Mouse (Mus musculus): ENCODE data around the gene Cd300ld4. TPM values are rescaled to one million over a fixed set of nuclear protein-coding genes. Genes with fewer than 3 reads are reported as not detected.
"Not testable (repeated sequence)": the region's sequence is repeated elsewhere in the genome, so short reads cannot be mapped to it uniquely, and the experiment has no call there.

Gene Cd300ld4
- polyA plus RNA-seq, 1 experiment from 2014 or later, result not detected

DNA sequence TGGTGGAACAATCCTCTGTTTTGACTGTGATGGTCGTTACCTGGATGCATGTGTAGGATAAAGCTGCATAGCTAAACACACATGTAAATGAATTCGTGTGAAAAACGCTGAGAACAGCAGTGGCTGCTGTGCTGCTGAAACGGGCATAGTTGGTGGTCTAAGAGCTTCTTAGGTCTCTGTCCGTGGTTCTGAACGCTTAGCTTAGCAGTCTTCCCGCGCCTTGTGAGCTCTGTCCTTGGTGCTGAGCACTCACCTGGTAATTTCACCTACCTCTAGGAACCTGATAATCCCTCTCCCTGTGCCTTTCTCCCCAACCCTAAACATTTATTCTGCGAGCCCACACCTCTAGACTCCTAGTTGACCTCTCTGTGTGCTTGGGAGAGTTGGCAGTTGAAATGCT lies 25.4 kb upstream of the Cd300ld4 start:
- no peak for ATAC-seq (replicated peaks; ENCODE audit: low FRiP score)
- Histone ChIP-seq H3K27me3 (0 out of 2 replicates have a peak, but pooled peaks cover 4% of the 10 kb centered on the region), H3K9ac (no peak overlapping the region), H3K4me1 (no peaks in the 10 kb centered on the region), H3K4me3 (replicated peaks) (no peak overlapping the region), H3K36me3 (no peaks in the 10 kb centered on the region), H3K9me3 (replicated peaks) (no peaks in the 10 kb centered on the region), H3K27ac (no peak overlapping the region), H3K4me2 (no peak overlapping the region)
- 2% methylated on average over 9 of the region's 9 CpGs for WGBS

- no peaks in the 10 kb centered on the region for H3K4me1 ChIP-seq
- WGBS, result 36% methylated on average over 3 of the region's 3 CpGs
- ATAC-seq (replicated peaks; ENCODE audit: low FRiP score), result no peak
- no peaks in the 10 kb centered on the region for H3K9me3 ChIP-seq (replicated peaks)
- no peak overlapping the region for H3K4me3 ChIP-seq (replicated peaks)
- H3K27me3 ChIP-seq, result 0 out of 2 replicates have a peak, but pooled peaks cover 4% of the 10 kb centered on the region
- no peak overlapping the region for H3K27ac ChIP-seq
- no peak overlapping the region for H3K4me2 ChIP-seq
- H3K36me3 ChIP-seq, result no peaks in the 10 kb centered on the region
- H3K9ac ChIP-seq, result no peak overlapping the region
Measured at GRCm38 (mm10) chr11:115049282-115049895, 22.6 kb upstream of the Cd300ld4 start.

GRCm38 (mm10) chr11:115048259-115048658 lies 21.4 kb upstream of the Cd300ld4 start, which contains the start of gene Cd300ld3:
Gene Cd300ld3 (minus strand): TSS chr11:115048409.
- no peaks in the 10 kb centered on the region for H3K4me1 ChIP-seq
- 0 out of 2 replicates have a peak, but pooled peaks cover 4% of the 10 kb centered on the region for H3K27me3 ChIP-seq
- 69% methylated on average over 2 of the region's 2 CpGs for WGBS
- no peak within 1 kb of the TSS for H3K9ac ChIP-seq
- no peak within 1 kb of the TSS for H3K4me3 ChIP-seq (replicated peaks)
- H3K4me2 ChIP-seq, result no peak within 1 kb of the TSS
- H3K9me3 ChIP-seq (replicated peaks), result no peaks in the 10 kb centered on the region
- no peak for ATAC-seq (replicated peaks; ENCODE audit: low FRiP score)
- H3K27ac ChIP-seq, result no peak within 1 kb of the TSS
- H3K36me3 ChIP-seq, result no peaks in the 10 kb centered on the region

DNA sequence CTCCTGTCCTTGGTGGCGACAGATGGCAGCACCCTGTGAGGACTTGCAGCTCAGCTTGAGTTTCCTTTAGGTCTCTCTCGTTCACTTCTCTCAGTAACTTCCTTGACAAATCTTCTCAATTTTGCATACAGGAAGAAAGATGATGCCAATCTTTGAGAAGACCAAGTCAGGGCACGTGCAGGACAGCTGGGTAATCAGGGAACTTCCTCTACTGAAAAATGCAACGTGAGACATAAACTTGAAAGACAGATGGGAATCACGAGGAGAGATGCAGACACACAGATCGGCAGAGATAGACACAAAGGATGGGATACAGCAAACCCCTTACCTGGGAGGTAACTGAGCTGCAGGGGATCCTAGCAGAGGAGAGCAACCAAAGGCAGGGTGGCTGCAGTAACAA lies 10.9 kb upstream of the Cd300ld4 start, which contains the start of gene Cd300ld5:
Cd300ld5 (minus strand) TSS at position 101 of the 400 bp plus-strand sequence.
- not testable (repeated sequence) for ATAC-seq (replicated peaks; ENCODE audit: low FRiP score); H3K27me3 ChIP-seq; H3K4me3 ChIP-seq (replicated peaks); H3K4me2 ChIP-seq; H3K4me1 ChIP-seq; H3K36me3 ChIP-seq; H3K27ac ChIP-seq; H3K9ac ChIP-seq; H3K9me3 ChIP-seq (replicated peaks)
- WGBS, result no CpG with 5 or more reads among the region's 6 CpGs

DNA sequence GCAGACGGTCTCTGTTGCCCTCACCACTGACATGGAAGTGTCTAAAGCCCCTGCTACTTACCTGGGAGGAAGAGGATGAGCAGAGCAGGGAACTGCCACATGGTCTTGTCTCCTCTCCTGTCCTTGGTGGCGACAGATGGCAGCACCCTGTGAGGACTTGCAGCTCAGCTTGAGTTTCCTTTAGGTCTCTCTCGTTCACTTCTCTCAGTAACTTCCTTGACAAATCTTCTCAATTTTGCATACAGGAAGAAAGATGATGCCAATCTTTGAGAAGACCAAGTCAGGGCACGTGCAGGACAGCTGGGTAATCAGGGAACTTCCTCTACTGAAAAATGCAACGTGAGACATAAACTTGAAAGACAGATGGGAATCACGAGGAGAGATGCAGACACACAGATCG lies 10.7 kb downstream of the Cd300ld4 start, which contains the start of gene Cd300ld2:
Cd300ld2 (minus strand) TSS at position 101 of the 400 bp plus-strand sequence.
- H3K4me3 ChIP-seq (replicated peaks); H3K4me1 ChIP-seq; H3K27me3 ChIP-seq; H3K36me3 ChIP-seq; H3K4me2 ChIP-seq; ATAC-seq (replicated peaks; ENCODE audit: low FRiP score); H3K9me3 ChIP-seq (replicated peaks); H3K9ac ChIP-seq; H3K27ac ChIP-seq: not testable (repeated sequence)
- no CpG with 5 or more reads among the region's 7 CpGs for WGBS

- Histone ChIP-seq H3K9me3 (replicated peaks) (no peaks in the 10 kb centered on the region), H3K9ac (no peak overlapping the region), H3K36me3 (no peaks in the 10 kb centered on the region), H3K4me1 (no peaks in the 10 kb centered on the region), H3K27ac (no peak overlapping the region), H3K4me3 (replicated peaks) (no peak overlapping the region), H3K4me2 (no peak overlapping the region), H3K27me3 (no peaks in the 10 kb centered on the region)
- no peak for ATAC-seq (replicated peaks; ENCODE audit: low FRiP score)
- WGBS, result 85% methylated on average over 5 of the region's 5 CpGs
Measured at GRCm38 (mm10) chr11:115004070-115004469, 22.7 kb downstream of the Cd300ld4 start.

- ATAC-seq (replicated peaks; ENCODE audit: low FRiP score), result no peak
- no peaks in the 10 kb centered on the region for H3K4me1 ChIP-seq
Measured at GRCm38 (mm10) chr11:115001474-115002040, 25.3 kb downstream of the Cd300ld4 start, which contains the start of gene Cd300c2. Gene Cd300c2 (minus strand): TSS chr11:115001880.

DNA sequence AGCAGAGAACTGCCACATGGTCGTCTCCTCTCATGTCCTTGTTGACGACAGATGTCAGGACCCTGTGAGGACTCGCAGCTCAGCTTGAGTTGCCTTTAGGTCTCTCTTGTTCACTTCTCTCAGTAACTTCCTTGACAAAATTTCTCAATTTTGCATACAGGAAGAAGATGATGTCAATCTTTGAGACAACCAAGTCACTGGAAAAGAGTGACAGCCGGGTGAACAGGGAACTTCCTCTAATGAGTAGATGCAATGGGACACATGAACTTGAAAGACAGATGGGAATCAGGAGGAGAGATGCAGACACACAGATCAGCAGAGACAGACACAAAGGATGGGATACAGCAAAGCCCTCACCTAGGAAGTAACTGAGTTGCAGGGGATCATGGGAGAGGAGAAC lies 37.0 kb downstream of the Cd300ld4 start, which contains the start of gene Cd300ld:
Cd300ld (minus strand) TSS at position 130 of the 400 bp plus-strand sequence.
- H3K27me3 ChIP-seq, result no peaks in the 10 kb centered on the region
- H3K4me3 ChIP-seq (replicated peaks), result no peak within 1 kb of the TSS
- no peak within 1 kb of the TSS for H3K4me2 ChIP-seq
- no peak for ATAC-seq (replicated peaks; ENCODE audit: low FRiP score)
- H3K9me3 ChIP-seq (replicated peaks), result no peaks in the 10 kb centered on the region
- 69% methylated on average over 4 of the region's 4 CpGs for WGBS
- no peaks in the 10 kb centered on the region for H3K36me3 ChIP-seq
- no peak within 1 kb of the TSS for H3K9ac ChIP-seq
- no peak within 1 kb of the TSS for H3K27ac ChIP-seq
- H3K4me1 ChIP-seq, result no peaks in the 10 kb centered on the region

More at GRCm38 (mm10) chr11:115001474-115002040, 25.3 kb downstream of the Cd300ld4 start, which contains the start of gene Cd300c2:
- Histone ChIP-seq H3K27me3 (no peaks in the 10 kb centered on the region), H3K36me3 (no peaks in the 10 kb centered on the region), H3K27ac (no peak within 1 kb of the TSS), H3K4me3 (replicated peaks) (no peak within 1 kb of the TSS), H3K9me3 (replicated peaks) (no peaks in the 10 kb centered on the region), H3K9ac (no peak within 1 kb of the TSS), H3K4me2 (no peak within 1 kb of the TSS)
- 82% methylated on average over 7 of the region's 7 CpGs for WGBS

DNA sequence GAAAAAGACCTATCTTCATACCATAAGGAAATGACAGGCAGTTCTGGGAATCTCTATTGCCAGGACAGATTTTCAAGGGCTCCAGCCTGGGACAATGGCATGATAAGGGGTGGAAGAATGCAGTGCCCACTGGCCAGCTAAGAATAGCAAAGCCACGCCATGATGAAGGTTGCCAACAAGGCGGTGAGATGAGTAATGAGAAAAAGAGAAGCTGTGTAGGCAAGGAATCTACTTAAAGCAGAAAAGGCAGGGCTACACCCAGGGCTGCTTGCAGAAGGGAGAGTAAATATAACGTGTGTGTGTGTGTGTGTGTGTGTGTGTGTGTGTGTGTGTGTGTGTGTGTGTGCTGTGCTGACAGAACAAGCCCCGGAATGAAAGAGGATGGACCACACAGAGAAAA lies 44.9 kb downstream of the Cd300ld4 start:
- Histone ChIP-seq H3K4me1 (no peaks in the 10 kb centered on the region), H3K9me3 (replicated peaks) (peaks cover 21% of the 10 kb centered on the region), H3K4me3 (replicated peaks) (no peak overlapping the region), H3K4me2 (no peak overlapping the region), H3K9ac (no peak overlapping the region), H3K36me3 (no peaks in the 10 kb centered on the region), H3K27ac (no peak overlapping the region), H3K27me3 (no peaks in the 10 kb centered on the region)
- WGBS, result 83% methylated on average over 4 of the region's 4 CpGs
- ATAC-seq (replicated peaks; ENCODE audit: low FRiP score), result no peak

DNA sequence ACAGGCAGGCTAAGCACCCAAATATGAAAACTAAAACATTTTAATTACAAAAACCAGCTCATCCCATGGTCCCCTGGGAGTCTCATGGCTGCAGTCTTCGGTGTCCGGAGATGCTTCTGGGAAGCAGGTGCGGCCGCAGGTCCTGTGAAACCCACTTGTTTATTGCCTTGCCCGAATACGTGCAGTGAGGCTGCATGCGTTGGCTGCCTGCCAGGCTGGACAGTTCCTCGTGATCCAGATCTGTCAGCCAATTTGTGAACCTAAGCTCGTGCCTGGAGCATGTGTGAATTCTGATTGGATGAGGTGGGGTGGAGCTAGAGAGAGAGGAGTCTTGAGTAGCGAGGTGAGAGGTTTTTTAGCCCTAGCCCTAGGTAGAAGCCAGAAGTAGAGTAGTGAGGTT lies 54.1 kb downstream of the Cd300ld4 start:
- Histone ChIP-seq H3K9me3 (replicated peaks) (peaks cover 12% of the 10 kb centered on the region), H3K4me2 (no peak overlapping the region), H3K27me3 (no peaks in the 10 kb centered on the region), H3K4me3 (replicated peaks) (no peak overlapping the region), H3K4me1 (no peaks in the 10 kb centered on the region), H3K36me3 (no peaks in the 10 kb centered on the region), H3K9ac (no peak overlapping the region), H3K27ac (no peak overlapping the region)
- 83% methylated on average over 10 of the region's 10 CpGs for WGBS
- ATAC-seq (replicated peaks; ENCODE audit: low FRiP score), result no peak
